Mouse (Mus musculus): ENCODE measurements around the gene Xxylt1.

- TF ChIP-seq CTCF (IDR thresholded peaks at IDR 0.05; ENCODE audit: low read depth, low read length), result no peak
- no peak for TF ChIP-seq GATA1 (IDR thresholded peaks at IDR 0.05; ENCODE audit: borderline replicate concordance, low read length)
- no peak for TF ChIP-seq TAL1 (conservative IDR thresholded peaks at IDR 0.05; ENCODE audit: low read depth, low read length)
Observed at GRCm38 (mm10) chr16:31008326-31008725, 72.9 kb downstream of the Xxylt1 start.

Measured in G1E (cell line).